Mouse (Mus musculus) 3T3-L1 (cell line): ENCODE measurements at regions not wholly inside any gene's neighbourhood (a gene's known extent, or its start where the extent isn't known, plus 50 kb on each side); places are given as distances from the start of the nearest gene placed in this dataset.
"Not testable (repeated sequence)": the region's sequence is repeated elsewhere in the genome, so short reads cannot be mapped to it uniquely, and the experiment has no call there.

Experiments used
- DNase-seq: peaks from one replicate; pipeline ENCODE4 v3.0.0-alpha.2; 2015; ENCODE audit warnings: low read depth, low spot score

DNA sequence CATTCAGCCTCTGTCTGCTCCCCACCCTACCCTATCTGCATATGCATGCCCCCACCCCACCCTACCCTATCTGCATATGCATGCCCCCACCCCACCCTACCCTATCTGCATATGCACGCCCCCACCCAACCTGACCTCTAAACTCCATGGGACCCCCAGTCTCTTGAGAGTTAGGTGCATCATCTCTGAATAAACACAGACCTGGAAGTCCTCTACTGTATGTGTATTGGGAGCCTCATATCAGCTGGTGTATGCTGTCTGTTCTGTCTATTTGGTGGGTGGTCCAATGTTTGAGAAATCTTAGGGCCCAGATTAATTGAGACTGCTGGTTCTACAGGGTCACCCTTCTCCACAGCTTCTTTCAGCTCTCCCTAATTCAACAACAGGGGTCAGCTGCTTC is 109.4 kb upstream of the Tenm4 start:
- not testable (repeated sequence) for DNase-seq

DNA sequence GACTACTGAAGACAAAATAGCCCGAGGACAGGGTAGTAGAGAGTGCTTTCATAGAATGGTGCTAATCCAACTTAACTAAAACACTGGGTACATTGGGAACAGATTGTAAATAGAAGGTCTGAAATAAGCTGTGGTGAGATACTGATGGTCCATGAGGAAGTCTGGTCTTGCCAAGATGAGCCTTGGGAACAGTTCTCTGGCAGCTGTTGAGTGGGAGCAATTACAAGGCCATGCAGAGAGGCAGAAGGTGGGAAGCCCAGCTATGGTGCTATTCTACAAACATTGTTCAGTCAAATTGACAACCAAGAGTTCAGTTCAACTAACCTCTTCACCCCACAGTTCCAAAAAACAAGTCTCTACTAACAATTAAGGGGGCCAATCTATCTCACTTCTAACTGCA is 92.5 kb upstream of the Tenm4 start:
- no peak for DNase-seq

DNA sequence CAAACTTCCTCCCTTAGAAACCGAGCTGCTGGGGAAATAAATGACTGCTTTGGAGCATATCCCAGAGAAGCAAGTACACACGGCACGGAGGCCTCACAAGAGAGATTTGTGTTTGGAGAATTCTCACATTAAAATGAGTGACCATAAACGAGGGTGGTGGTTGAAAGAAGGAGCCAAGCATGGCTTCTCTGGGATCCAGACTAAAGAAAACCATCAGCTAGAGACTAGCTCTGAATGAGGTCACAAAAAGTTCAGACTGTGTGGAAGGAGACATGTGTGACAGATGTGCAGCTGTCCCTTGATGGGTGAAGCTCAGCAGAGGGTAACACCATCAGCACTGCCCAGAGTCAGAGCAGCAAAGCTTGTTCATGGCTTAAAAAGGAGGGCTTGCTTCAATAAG is 89.4 kb upstream of the Tenm4 start:
- no peak for DNase-seq

DNA sequence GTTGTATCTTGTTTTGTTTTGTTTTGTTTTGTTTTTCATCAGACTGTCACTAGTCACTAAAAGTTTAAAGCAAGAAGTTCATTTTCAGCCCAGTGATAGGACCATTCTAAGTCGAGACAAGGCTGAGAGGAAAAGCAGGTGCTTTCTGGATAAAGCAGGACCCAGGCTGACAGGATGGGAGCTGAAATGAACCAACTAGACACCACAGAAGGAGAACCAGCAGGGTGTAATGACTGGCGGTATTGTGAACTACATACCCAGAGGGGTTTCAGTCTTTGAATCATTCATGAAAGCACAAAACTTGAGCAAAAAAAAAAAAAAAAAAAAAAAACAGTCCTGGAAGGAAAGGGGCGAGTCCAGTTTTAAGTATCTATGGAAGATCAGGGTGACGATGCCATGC is 75.9 kb upstream of the Tenm4 start:
- no peak for DNase-seq

DNA sequence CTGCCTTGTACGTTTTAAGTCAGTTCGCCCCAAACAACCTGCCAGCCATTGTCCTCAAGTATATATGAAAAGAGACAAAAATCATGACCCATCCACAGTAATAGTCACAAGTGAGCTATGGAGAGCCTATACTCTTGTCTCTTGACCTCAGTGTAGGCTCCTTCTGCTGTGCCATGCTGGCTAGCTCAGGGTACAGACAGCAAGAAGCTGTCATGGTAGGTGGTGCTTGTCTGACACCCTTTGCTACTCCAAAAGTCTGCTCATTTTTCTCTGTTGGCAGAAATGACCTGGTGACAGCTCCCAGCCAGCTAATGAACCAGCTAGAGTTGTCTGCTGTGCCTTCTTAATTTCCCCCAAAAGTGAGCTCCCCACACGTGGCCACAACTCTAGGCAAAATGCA is 75.3 kb upstream of the Tenm4 start:
- DNase-seq, result no peak

DNA sequence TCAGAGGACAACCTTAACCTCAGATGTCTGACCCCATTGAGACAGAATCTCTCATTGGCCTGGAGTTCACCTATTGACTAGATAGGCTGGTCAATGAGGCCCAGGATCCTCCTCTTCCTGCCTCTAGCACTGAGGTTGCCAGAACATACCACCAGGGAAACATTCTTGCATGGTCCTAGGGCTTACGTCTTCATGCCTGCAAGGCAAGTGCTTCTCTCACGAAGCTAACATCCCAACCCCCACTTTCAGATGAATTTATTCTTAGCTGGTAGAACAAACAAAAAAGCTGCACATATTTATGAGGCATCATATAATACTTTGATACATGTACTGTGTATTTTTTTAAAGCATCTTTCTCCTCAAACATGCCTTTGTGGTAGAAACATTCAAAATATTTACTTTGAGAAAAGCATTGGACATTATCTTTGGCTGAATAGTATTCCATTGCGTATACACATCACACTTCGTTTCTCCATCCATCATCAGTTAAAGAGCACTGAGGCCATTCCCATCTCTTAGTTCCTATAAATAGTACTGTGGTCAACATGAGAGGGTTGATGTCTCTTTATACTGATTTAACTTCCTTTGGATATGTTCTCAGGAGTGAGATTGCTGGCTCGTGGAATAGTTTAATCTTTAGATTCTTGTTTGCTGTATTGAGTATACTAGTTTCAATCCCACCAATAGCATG is 72.2 kb upstream of the Tenm4 start:
- no peak for DNase-seq

DNA sequence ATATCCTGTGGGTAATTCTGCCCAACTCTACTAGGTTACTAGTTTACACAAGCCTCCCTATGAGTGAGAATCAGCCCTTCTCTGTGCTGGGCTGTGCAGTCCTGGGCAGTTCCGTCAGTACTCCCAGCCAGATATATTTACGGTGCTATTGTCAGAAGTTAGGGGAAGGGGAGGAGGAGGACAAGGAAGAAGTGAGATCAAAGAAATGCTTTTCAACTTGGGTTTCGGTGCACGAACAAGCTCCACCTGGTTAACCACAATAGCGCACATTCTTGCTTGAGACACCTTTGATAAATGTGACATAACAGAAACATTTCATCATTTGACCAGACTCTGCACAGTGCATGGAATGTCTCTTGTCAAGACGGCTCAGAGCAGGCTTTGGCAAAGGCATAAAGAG is 68.3 kb upstream of the Tenm4 start:
- DNase-seq, result no peak

DNA sequence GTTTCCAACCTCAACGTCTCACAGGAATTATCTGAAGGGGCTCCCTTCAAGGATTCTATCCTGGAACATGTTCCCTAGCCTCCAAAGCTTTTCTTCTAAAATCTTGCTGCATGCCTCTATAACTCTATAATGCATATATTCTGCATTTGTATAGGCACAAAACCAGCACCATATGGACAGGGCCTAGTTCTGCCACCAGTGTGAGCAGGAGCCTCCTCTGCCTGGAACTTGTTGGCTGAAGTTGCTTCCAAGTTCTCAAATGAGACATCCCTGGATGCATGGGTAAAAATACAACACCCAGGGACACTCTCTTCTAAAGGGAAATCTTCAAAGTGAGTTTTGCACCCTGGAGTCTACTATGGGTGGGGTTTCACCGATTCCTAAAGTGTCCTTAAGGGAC is 62.3 kb upstream of the Tenm4 start:
- DNase-seq, result no peak

DNA sequence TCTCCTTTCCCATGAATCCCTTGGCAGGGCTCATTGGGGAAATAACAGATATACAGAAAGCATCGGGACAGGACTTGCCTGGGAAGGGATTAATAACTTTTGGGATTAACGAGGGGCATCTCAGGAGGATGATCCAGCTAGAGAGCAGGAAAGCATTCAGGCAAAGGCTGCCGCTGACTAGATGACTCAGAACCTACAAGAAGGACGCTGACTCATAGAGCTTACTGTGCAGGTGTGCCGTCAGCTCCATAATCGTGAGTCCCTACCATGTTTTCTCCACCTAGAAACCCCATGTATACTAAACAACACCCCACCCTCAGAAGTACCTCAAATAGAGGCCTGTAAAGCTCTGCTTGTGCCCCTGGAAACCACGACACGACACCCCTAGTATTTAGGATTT is 50.9 kb upstream of the Tenm4 start:
- no peak for DNase-seq
